Mouse (Mus musculus): Measurements from ENCODE around the gene Olfr1469.
"Not testable (repeated sequence)": the region's sequence is repeated elsewhere in the genome, so short reads cannot be mapped to it uniquely, and the experiment has no call there.

Gene Olfr1469

DNA sequence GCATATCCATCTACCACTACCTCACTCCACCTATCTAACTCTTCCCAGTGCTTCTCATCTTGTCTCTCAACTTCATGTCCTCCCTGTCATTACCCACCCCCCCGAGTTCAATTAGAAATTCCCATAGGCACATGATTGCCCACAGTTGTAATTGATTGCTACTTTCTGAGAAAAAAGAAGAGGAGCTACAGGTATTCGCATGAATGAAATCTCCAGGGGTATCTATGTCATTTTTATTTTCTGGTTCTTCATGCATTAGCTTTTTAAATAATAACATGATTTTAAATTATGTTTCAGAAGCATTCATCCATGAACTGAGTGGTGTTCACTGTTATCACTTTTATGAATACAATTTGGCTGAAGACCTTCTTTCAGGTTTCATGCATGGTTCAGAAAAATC lies at the start of gene Olfr1469:
Olfr1469 (plus strand) TSS at position 301 of the 400 bp plus-strand sequence.
- no peak for DNase-seq (ENCODE audit: extremely low read depth, low read depth)

DNA sequence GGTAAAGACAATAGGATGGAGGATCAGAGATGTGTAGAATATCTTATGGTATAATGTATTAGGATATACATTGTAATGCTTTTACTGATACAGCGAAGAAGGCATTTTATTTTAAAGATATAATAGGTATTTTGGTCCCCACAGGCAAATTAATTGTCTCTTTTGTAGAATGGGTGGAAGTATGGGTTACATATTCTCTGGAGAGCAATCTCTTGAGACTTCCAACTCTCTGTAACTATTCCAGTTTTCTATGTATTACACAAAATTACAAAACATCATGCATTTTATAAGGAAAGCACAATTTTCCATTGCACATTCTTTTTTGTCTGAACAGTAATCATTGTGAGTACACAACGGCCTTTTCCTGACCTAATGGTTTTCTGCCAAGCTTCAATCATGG lies 45.7 kb upstream of the Olfr1469 start, which contains the start of gene Olfr1467:
Olfr1467 (plus strand) TSS at position 301 of the 400 bp plus-strand sequence.
- DNase-seq (ENCODE audit: extremely low read depth, low read depth), result no peak

DNA sequence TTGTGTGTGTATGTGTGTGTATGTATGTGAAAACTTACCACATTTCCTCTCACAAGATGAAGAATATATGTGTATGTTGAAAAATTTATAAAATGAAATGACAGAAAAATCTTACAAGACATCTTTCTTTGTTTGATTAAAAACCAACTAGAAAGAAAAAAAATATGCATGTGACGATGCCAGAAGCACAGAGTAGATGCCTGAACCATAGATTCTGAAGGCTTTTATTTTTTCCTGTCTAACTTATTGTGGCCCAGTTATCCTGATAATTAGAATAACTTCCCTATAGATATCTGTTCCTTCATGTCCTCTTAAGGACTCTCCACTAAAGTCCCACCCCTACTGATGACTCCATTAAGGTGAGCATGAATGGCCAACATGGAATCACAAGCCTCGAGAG lies 35.5 kb downstream of the Olfr1469 start, which contains the start of gene Olfr1471:
Olfr1471 (plus strand) TSS at position 301 of the 400 bp plus-strand sequence.
- not testable (repeated sequence) for DNase-seq (ENCODE audit: extremely low read depth, low read depth)

DNA sequence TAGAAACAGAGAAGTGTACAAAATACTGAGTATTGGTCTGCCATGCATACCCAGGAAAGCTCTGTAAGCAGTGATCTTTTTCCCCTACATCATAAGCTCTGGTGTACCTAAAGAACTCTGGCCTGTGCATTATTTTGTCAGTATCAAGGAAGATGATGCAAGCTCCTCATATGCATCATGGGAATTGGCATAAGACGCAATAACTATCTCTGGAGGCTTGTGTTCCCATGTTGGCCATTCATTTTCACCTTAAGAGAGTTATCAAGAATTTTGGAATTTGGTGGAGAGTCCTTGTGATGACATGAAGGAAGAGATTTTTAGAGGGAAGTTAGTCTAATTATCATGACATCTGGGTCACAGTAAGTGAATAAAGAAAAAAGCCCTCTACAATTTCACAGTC lies 48.3 kb downstream of the Olfr1469 start, which contains the start of gene Olfr1472:
Olfr1472 (minus strand) TSS at position 101 of the 400 bp plus-strand sequence.
- DNase-seq (ENCODE audit: extremely low read depth, low read depth), result no peak

Measured in MEL-GATA-1-ER (cell line).